Mouse (Mus musculus): ENCODE measurements at regions not wholly inside any gene's neighbourhood (a gene's known extent, or its start where the extent isn't known, plus 50 kb on each side); places are given as distances from the start of the nearest gene placed in this dataset.

DNA sequence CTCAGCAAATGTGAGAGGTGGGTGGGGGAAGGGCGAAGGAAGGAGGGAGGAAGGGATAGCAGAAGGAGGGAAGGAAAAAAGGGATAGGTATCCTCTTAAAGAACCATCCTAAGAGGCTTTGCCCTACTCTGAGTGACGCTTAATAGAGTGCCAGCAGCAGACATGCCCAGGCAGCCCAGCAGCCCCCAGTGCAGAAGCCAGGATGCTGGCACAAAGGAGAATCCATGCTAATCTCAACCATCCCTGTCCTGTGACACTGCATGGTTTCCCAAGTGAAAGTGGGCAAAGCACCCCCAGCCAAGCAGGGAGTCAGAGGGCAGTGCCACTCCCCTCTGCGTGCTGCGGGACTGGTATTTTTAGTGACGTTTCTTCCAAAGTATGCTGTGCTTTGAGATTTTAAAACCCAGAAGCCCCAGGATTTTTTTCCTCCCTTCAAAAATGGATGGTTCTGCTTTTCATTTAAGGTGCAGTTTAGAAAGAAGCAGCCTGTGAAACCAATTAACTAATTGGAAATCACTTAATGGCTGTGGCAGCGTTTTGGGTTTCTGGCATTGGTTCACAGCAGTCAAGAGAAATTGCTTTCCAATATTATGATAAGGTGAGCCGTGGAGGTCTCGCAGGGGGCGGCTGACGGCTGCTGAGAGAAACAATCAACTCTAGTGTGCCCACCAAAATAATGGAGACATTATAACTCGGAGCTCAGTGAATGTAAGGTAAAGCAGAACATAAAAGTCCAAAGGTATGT lies 141.2 kb upstream of the Noct start:
- Histone ChIP-seq H3K27ac (peak overlapping the region; percentile 48), H3K4me2 (peak overlapping the region; percentile 29), H3K27me3 (no peaks in the 10 kb centered on the region), H3K9me3 (replicated peaks) (no peaks in the 10 kb centered on the region), H3K4me1 (peaks cover 32% of the 10 kb centered on the region), H3K9ac (no peak overlapping the region), H3K36me3 (ENCODE audit: poor library complexity, severe bottlenecking) (no peaks in the 10 kb centered on the region), H3K4me3 (no peak overlapping the region)
- peak; percentile 23; the same call in 1 of the 2 replicates for ATAC-seq
- WGBS: 40% methylated on average over 11 of the region's 11 CpGs

DNA sequence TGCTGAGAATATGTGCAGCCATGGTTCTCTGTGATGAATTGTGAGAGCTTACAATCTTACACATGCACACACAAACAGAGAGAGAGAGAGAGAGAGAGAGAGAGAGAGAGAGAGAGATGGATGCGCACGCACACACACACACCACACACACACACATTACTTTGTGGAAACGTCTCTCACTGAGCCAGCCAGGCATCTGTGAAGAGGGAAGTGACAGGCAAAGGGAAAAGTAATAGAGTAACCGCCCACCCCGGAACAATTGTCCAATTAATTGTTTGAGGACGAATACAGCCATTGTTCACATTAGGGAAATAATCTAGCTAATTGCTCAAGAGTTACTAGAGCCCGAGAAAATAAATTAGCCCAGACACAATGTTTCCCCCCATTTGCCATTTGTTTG lies 140.7 kb upstream of the Noct start:
- peaks cover 35% of the 10 kb centered on the region for H3K4me1 ChIP-seq
- peak; percentile 25; the same call in 1 of the 2 replicates for ATAC-seq

DNA sequence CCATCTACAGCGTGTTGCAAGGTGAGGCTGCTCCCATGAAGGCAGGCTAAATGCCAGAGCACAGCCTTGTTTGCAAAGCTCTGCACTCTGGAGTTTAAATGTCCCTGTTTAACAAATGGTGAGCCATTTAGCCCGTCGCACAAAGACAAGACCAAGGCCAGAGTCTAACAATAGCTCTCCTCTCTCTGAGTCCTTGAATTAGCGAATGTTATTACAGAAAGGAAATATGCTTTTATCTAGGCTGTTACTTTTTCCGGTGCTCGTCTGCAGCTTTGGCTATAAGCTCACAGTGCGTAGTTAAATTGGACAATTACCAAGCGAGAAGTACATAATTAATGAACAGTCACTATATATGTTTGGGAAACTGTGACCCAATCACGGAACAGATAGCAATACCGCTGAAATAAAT lies 137.8 kb upstream of the Noct start:
- ATAC-seq: peak; percentile 34
- H3K9me3 ChIP-seq (replicated peaks): no peaks in the 10 kb centered on the region
- 13% methylated on average over 10 of the region's 10 CpGs for WGBS
- peaks cover 49% of the 10 kb centered on the region for H3K4me1 ChIP-seq
- H3K27me3 ChIP-seq: no peaks in the 10 kb centered on the region
- no peak overlapping the region for H3K4me3 ChIP-seq
- H3K9ac ChIP-seq: no peak overlapping the region
- H3K27ac ChIP-seq: 0 out of 2 replicates have a peak overlapping the region, but pooled peaks have one; percentile 2
- H3K4me2 ChIP-seq: peak overlapping the region; percentile 34
- H3K36me3 ChIP-seq (ENCODE audit: poor library complexity, severe bottlenecking): no peaks in the 10 kb centered on the region

More for the DNA sequence above, 140.7 kb upstream of the Noct start:
- H3K4me3 ChIP-seq: no peak overlapping the region
- H3K27ac ChIP-seq: peak overlapping the region; percentile 48
- H3K9ac ChIP-seq: no peak overlapping the region; the same call in 1 of the 2 replicates
- WGBS: 25% methylated on average over 7 of the region's 7 CpGs
- H3K4me2 ChIP-seq: peak overlapping the region; percentile 29
- no peaks in the 10 kb centered on the region for H3K36me3 ChIP-seq (ENCODE audit: poor library complexity, severe bottlenecking)
- no peaks in the 10 kb centered on the region for H3K27me3 ChIP-seq
- H3K9me3 ChIP-seq (replicated peaks): no peaks in the 10 kb centered on the region

DNA sequence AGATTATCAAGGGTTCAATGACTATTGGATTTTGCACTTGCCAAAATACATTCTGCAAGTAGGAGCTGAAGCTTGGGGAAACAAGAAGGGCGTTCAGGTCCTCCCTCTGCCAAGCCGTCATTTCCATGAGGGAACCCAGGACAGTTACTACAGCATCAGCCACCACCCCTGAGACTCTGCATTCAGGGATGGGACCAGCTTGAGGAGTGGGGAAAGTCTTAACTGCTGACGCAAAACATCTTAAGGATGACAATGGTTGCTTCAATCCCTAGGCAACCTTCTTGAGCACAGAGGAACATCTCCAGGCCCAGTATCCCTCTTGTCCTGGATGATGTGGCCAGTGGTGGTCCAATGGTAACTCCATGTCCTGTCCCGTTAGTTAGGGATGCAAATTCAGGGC lies 137.2 kb upstream of the Noct start:
- H3K36me3 ChIP-seq (ENCODE audit: poor library complexity, severe bottlenecking): no peaks in the 10 kb centered on the region
- H3K4me1 ChIP-seq: peaks cover 49% of the 10 kb centered on the region
- no peaks in the 10 kb centered on the region for H3K9me3 ChIP-seq (replicated peaks)
- no peak overlapping the region for H3K9ac ChIP-seq
- peak overlapping the region; percentile 31; the same call in 1 of the 2 replicates for H3K27ac ChIP-seq
- H3K4me2 ChIP-seq: no peak overlapping the region
- H3K27me3 ChIP-seq: no peaks in the 10 kb centered on the region
- 63% methylated on average over 4 of the region's 4 CpGs for WGBS
- ATAC-seq: no peak
- H3K4me3 ChIP-seq: no peak overlapping the region

DNA sequence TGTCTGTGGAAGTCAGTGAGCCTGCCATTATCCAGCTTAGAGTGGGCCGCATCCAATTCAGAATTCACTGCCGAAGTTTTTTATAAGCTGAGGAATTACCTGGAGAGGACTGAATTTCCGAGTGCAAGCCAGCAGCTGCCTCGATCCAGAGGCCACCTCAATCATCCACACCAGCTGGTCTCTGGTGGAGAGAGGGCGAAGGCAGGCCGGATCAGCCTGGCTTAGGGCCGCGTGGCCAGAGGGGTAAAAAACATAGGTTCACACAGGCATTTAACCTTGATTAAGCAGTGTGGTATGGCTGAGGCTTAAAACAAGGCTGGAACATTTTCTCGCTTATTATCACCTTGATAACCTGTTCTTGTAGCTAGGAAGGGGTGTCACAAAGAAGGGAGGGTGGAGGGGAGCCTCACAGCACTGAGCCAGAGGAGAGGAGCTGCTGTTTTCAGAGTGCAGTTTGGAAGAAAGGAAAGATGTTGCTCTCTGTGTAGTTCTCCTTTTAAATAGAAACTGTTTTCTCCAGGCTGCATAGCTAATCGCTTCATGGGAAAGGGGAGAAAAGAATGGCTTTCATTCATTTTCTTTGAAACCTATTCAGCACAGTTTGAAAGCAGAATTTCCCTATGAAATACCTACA lies 135.1 kb upstream of the Noct start:
- no peaks in the 10 kb centered on the region for H3K9me3 ChIP-seq (replicated peaks)
- H3K36me3 ChIP-seq (ENCODE audit: poor library complexity, severe bottlenecking): no peaks in the 10 kb centered on the region
- no peak overlapping the region for H3K4me2 ChIP-seq
- peak; percentile 46; the same call in 1 of the 2 replicates for ATAC-seq
- WGBS: 35% methylated on average over 10 of the region's 10 CpGs
- no peak overlapping the region for H3K4me3 ChIP-seq
- H3K9ac ChIP-seq: no peak overlapping the region
- peaks cover 32% of the 10 kb centered on the region for H3K4me1 ChIP-seq
- peak overlapping the region; percentile 41 for H3K27ac ChIP-seq
- no peaks in the 10 kb centered on the region for H3K27me3 ChIP-seq

DNA sequence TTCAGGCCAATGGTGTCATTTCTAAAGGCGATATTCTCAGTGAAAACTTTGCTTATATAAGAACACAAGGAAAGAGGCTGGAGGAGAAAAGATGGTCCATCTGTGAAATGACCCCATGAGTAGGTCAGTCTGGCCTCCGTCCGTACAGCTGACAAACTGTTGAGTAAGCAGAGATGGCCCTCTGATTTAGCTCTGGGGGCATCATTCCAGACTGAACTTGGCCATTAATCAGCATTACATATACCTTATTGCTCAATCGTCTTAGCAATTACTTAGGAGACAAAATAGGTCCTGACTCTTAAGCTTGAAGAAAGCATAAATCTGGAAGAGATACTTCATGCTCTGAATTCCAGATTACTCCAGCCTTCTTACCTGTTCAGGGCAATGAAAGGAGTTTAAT lies 132.8 kb upstream of the Noct start:
- no peak overlapping the region for H3K4me2 ChIP-seq
- 88% methylated on average over 4 of the region's 4 CpGs for WGBS

DNA sequence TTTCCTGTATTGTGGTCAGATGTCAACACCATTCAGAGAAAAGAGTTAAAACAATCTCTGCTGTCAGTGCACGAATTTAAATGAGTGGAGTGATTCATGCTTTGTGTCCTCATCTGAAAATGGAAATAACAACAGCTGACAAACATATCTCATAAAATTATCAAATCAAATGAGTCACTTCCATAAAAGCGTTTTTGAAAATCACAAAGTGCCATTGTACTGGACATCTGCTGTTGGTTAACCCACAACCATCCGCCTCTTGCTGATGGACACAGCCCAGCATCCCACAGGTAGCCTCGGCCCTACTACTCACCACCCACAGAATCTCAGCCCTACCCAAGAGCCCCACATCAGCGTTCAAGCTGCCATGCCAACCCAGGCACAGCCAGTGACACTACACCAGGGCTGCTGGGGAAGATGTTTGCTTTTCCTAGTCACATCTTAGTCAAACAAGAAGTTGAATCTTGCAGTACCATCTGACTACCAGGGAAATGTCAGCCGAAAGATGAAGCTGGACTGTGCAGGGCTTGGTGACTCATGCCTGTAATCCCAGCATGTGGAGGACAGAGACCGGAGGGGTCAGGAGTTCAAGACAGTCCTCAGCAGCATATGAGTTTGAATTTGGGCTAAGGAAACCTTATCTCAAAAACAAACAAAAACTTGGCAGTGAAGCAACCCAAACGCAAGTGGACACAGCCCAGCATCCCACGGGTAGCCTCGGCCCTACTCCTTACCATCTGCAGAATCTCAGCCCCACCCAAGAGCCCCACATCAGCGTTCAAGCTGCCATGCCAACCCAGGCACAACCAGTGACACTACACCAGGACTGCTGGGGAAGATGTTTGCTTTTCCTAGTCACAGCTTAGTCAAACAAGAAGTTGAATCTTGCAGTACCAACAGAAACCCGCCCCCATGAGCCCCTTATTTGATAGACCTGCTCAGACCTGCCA lies 131.9 kb upstream of the Noct start:
- no peak for ATAC-seq
- Histone ChIP-seq H3K4me1 (peaks cover 44% of the 10 kb centered on the region), H3K36me3 (ENCODE audit: poor library complexity, severe bottlenecking) (no peaks in the 10 kb centered on the region), H3K9me3 (replicated peaks) (no peaks in the 10 kb centered on the region), H3K9ac (no peak overlapping the region), H3K27ac (no peak overlapping the region), H3K4me2 (no peak overlapping the region), H3K4me3 (no peak overlapping the region), H3K27me3 (no peaks in the 10 kb centered on the region)
- 90% methylated on average over 12 of the region's 12 CpGs for WGBS

More for the DNA sequence above, 132.8 kb upstream of the Noct start:
- ATAC-seq: no peak
- Histone ChIP-seq H3K36me3 (ENCODE audit: poor library complexity, severe bottlenecking) (no peaks in the 10 kb centered on the region), H3K9me3 (replicated peaks) (no peaks in the 10 kb centered on the region), H3K27me3 (no peaks in the 10 kb centered on the region), H3K27ac (no peak overlapping the region), H3K9ac (no peak overlapping the region), H3K4me1 (peaks cover 44% of the 10 kb centered on the region), H3K4me3 (no peak overlapping the region)

DNA sequence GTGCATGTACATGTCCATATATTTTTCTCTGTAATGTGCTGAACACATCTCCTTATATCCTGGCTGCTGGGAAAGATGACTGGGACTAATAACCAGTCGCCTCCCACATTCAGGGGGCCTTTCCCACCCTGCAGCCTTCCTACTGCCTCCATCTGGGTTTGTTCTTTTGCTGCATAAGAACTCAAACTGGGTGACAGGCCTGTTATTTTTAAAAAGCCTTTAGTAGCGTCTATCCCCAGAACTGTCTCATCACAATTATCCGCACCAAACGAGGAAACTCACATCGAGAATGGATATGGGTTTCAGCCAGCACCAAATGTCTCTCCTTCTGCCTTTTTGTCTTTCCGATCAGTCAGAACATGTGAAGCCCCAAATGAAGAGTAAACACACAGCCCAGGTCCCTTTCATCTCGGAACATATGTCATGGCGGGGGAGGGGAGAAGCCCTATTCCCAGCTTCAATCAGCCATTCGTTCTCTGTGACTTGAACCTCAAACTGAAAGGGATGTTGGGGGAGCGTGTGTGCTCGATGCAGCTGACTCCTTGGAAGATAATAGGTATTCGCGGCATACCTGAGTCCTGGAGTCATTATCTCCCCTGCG lies 128.3 kb upstream of the Noct start:
- peak; percentile 91 for ATAC-seq
- H3K4me3 ChIP-seq: no peak overlapping the region
- H3K4me1 ChIP-seq: peaks cover 30% of the 10 kb centered on the region
- WGBS: 17% methylated on average over 14 of the region's 14 CpGs
- H3K9ac ChIP-seq: no peak overlapping the region
- H3K4me2 ChIP-seq: peak overlapping the region; percentile 45
- no peaks in the 10 kb centered on the region for H3K9me3 ChIP-seq (replicated peaks)
- H3K36me3 ChIP-seq (ENCODE audit: poor library complexity, severe bottlenecking): no peaks in the 10 kb centered on the region
- no peaks in the 10 kb centered on the region for H3K27me3 ChIP-seq
- H3K27ac ChIP-seq: peak overlapping the region; percentile 92

DNA sequence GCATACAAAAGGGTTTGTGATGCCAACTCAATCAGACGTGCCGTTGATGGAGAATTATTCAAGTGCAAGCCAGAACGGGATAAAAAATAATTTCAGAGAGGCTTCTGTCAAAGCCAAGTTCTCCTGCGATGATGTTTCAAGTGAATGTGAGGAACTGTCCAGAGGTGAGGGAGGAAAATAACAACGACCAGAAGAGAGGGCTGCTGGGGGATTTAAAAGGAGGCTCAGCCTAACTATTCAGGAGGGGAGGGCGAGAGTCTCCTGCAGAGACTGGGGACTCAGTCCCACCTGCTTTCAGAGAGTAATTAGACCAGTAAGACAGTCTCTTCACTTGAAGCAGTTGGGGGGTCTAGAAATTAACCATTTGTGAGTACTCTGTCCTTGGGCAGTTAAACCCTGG lies 127.7 kb upstream of the Noct start:
- peak overlapping the region; percentile 45 for H3K4me2 ChIP-seq
- peak overlapping the region; percentile 9; the same call in 1 of the 2 replicates for H3K4me3 ChIP-seq
- peak; percentile 70 for ATAC-seq
- no peaks in the 10 kb centered on the region for H3K27me3 ChIP-seq
- H3K27ac ChIP-seq: peak overlapping the region; percentile 92
- H3K9me3 ChIP-seq (replicated peaks): no peaks in the 10 kb centered on the region
- peaks cover 30% of the 10 kb centered on the region for H3K4me1 ChIP-seq
- 7% methylated on average over 6 of the region's 6 CpGs for WGBS
- H3K36me3 ChIP-seq (ENCODE audit: poor library complexity, severe bottlenecking): no peaks in the 10 kb centered on the region
- no peak overlapping the region for H3K9ac ChIP-seq

DNA sequence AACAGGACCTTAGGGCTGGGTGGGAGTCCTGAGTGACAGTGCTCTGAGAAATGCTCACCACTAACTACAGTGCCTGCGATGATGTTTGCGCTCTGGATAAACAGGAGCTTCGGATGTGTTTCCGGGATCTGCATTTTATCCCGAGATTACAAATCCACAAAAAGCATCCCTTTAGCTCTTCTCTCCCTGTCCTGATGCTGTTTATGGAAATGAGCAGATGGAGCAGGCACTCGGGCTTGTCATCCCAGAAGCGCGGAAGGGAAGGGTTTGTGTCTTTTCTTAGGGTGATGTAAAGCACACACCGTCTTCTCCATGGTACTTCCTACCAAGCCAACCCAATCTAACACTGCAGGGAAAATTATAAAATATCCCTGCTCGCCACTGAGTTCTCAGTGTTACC lies 126.9 kb upstream of the Noct start:
- Histone ChIP-seq H3K9ac (no peak overlapping the region), H3K4me3 (no peak overlapping the region), H3K36me3 (ENCODE audit: poor library complexity, severe bottlenecking) (no peaks in the 10 kb centered on the region), H3K27ac (peak overlapping the region; percentile 80), H3K9me3 (replicated peaks) (no peaks in the 10 kb centered on the region), H3K27me3 (no peaks in the 10 kb centered on the region), H3K4me1 (peaks cover 30% of the 10 kb centered on the region), H3K4me2 (no peak overlapping the region)
- 75% methylated on average over 10 of the region's 10 CpGs for WGBS
- peak; percentile 48 for ATAC-seq

DNA sequence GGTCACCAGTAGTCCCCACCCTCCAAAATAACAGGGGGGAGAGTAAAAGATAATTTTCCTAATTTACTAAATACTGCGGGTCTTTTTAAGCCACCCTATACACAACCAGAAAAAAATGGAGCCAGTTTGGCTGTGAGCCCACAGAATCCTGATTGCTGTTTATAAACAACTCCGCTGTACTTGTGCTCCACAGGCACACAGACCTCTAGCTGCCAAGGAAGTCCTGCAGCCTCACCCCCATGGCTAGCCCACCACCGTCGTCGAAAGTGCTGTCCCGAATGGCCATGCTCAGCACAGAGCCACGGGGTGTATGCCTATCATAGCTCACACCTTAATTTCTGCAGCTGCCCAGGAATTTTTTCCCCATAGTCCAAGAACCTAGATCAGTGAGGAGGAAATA lies 124.3 kb upstream of the Noct start:
- WGBS: 84% methylated on average over 7 of the region's 7 CpGs

More for the DNA sequence above, 124.3 kb upstream of the Noct start:
- Histone ChIP-seq H3K9ac (no peak overlapping the region), H3K4me3 (no peak overlapping the region), H3K27ac (no peak overlapping the region), H3K36me3 (ENCODE audit: poor library complexity, severe bottlenecking) (no peaks in the 10 kb centered on the region), H3K4me1 (peaks cover 27% of the 10 kb centered on the region), H3K27me3 (no peaks in the 10 kb centered on the region), H3K9me3 (replicated peaks) (no peaks in the 10 kb centered on the region), H3K4me2 (no peak overlapping the region)
- no peak for ATAC-seq

Measured in forebrain, embryonic 13.5 days (tissue).